Mouse (Mus musculus) ES-E14 (cell line): ENCODE results near the gene Igsf8. TPM values are rescaled to one million over a fixed set of nuclear protein-coding genes. Genes with fewer than 3 reads are reported as not detected.
A peak's percentile ranks its signal among the peaks of the same experiment; 100 is the strongest.

Experiments
- DNase-seq: peaks from one replicate; pipeline ENCODE4 v3.0.0-alpha.2; 2013; ENCODE audit warnings: low read depth, low spot score
- H3K27ac ChIP-seq: 2 replicates; pipeline ENCODE4 v1.5.1; 2012; ENCODE audit warnings: low read depth, mild to moderate bottlenecking, low read length, moderate library complexity, mixed read lengths; ENCODE audit not compliant: poor library complexity, insufficient read depth, severe bottlenecking
- H3K36me3 ChIP-seq: 2 replicates; pipeline ENCODE4 v1.6.1; 2012; ENCODE audit warnings: mild to moderate bottlenecking, low read length, moderate library complexity, mixed read lengths; ENCODE audit not compliant: control insufficient read depth, poor library complexity, insufficient read depth, severe bottlenecking
- H3K4me1 ChIP-seq, 2 experiments: fragments of 150-350 bp in 1 of 2; sonication (generic) in 1 of 2; 2 replicates each; pipeline ENCODE4 v1.6.1; 2012; ENCODE audit warnings: low read length in 2 of 2, mild to moderate bottlenecking in 1 of 2, mixed read lengths in 1 of 2; ENCODE audit not compliant: control insufficient read depth in 2 of 2, insufficient read depth in 2 of 2, poor library complexity in 1 of 2
- H3K4me3 ChIP-seq, 2 experiments: fragments of 150-350 bp in 1 of 2; sonication (generic) in 1 of 2; 2 replicates each; pipeline ENCODE4 v1.5.1; 2012; ENCODE audit warnings: low read length in 2 of 2, low read depth in 1 of 2, mild to moderate bottlenecking in 1 of 2, mixed read lengths in 1 of 2; ENCODE audit not compliant: insufficient read depth in 1 of 2, poor library complexity in 1 of 2, severe bottlenecking in 1 of 2
- H3K9ac ChIP-seq: 2 replicates; pipeline ENCODE4 v1.6.1; 2012; ENCODE audit warnings: low read depth, mild to moderate bottlenecking, low read length, mixed read lengths; ENCODE audit not compliant: poor library complexity, insufficient read depth, severe bottlenecking
- H3K9me3 ChIP-seq: fragments of 150-350 bp; sonication (generic); 2 replicates; pipeline ENCODE4 v1.6.1; 2012; ENCODE audit warnings: low read depth, mild to moderate bottlenecking, low read length; ENCODE audit not compliant: control insufficient read depth, insufficient read depth
- CHD2 ChIP-seq: IDR thresholded peaks from 2 replicates; pipeline ENCODE4 v1.6.1; 2014; ENCODE audit warnings: mild to moderate bottlenecking, low read depth, low read length, inconsistent platforms
- HCFC1 ChIP-seq: IDR thresholded peaks from 2 replicates; pipeline ENCODE4 v1.6.1; 2012; ENCODE audit warnings: low read length, inconsistent platforms, borderline replicate concordance; ENCODE audit not compliant: insufficient read depth
- MAFK ChIP-seq: IDR thresholded peaks from 2 replicates; pipeline ENCODE4 v1.6.1; 2014; ENCODE audit warnings: mild to moderate bottlenecking, low read depth, low read length, inconsistent platforms; ENCODE audit not compliant: insufficient read depth
- ZC3H11A ChIP-seq: IDR thresholded peaks from 2 replicates; pipeline ENCODE4 v1.6.1; 2012; ENCODE audit warnings: low read depth, mild to moderate bottlenecking, inconsistent platforms, low read length, borderline replicate concordance
- ZNF384 ChIP-seq: IDR thresholded peaks from 2 replicates; pipeline ENCODE4 v1.6.1; 2012; ENCODE audit warnings: low read depth, low read length, inconsistent platforms
- in situ Hi-C, 2 experiments: fragments of 600-800 bp; cut with MboI; formaldehyde crosslinking; loops; one replicate each; pipeline ENCODE4 v1.15.1; 2025; ENCODE audit warnings: low sequenced_read_pairs in 2 of 2, inconsistent platforms in 1 of 2; ENCODE audit not compliant: unreplicated experiment in 2 of 2
- total RNA-seq: library from RNA; depleted of rRNA; stranded (reverse); fragments of 300-350 nt; gene quantifications from 2 replicates; pipeline ENCODE4 v1.2.3, GENCODE M21; 2012

Gene Igsf8
- total RNA-seq, 1 experiment: 43.5 TPM

DNA sequence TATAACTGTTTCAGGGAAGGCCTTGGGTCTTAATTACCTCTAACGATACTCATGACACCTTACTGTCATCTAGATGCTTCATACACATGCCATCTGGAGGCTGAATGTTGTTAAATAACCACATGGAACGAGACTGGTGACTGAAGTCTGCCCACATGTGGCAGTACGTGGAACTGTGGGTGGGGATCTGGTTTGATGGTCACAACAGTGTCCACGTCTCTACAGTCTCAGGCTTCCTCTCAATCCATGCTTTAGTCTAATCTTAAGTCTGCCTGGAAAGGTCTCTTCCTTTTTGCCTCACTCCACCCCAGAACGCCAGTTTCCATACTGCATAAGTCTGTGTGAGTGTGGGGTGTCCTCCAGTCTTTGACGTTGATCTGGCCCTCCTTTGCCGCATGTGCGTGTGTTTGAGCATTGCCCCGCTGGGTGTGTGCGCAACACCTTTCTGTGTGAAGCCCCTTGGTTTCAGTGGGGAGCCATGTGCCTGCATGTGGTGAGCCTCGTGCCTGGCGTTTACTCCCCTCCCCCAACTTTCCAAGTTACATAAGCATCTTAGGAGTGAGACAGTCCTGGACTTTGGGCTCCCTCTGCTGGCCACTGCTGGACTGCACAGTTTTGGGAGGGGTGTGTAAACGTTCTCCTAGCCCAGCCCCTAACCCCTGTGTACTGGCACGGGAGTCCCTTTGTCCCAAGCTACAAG is 48.4 kb downstream of the Igsf8 start:
- in situ Hi-C loops: loop anchor here in 1 of 2 experiments (10.0 kb wide), 1 partner anchor 165 kb away; the partner anchor contains the start of gene Dcaf8

DNA sequence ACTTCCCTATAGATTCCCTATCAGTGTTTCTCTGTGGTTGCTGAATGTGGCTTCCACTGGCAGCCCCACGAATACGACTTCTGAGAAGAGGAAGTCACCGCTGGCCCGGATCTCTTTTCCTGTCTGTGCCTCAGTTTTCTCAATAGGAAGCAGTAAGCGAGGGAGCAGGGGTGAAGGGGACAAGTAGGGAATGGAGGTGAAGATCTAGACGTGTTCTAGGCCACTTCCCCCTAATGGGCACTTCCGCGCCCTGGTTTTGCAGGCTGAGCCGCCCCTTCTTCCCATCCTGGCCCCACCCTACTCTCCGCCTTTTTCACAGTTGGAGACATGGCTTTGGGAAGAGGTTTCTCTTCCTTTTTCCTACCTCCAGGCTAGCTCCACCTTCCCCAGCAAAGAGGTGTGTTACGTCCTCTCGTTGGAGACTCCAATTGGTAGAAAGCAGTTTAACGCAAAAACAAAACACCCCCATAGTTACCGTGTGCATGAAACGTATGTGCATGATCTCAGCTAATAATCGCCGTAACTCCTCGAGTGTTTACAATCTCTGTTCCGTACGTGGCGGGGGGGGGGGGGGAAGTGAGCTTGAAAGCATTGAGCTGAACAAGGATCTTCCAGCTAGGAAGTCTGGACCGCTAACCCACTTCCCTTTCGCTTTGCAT is 49.9 kb downstream of the Igsf8 start:
- peak; percentile 85 for DNase-seq
- Histone ChIP-seq H3K4me3 (peak overlapping the region; percentile 67 to 72), H3K9ac (peak overlapping the region; percentile 52; the same call in 1 of the 2 replicates), H3K27ac (no peak overlapping the region), H3K36me3 (peaks cover 3% of the 10 kb centered on the region; the same call in 1 of the 2 replicates), H3K4me1 (peaks cover 0 to 16% of the 10 kb centered on the region in 2 experiments; a peak in 2 of 4 replicates), H3K9me3 (no peaks in the 10 kb centered on the region)
- in situ Hi-C loops: loop anchor here in 1 of 2 experiments (10.0 kb wide), 1 partner anchor 167 kb away; the partner anchor contains the start of gene Dcaf8
- TF ChIP-seq ZC3H11A (no peak), ZNF384 (no peak), CHD2 (no peak), MAFK (no peak), HCFC1 (no peak)

More for the DNA sequence above, 48.4 kb downstream of the Igsf8 start:
- no peaks in the 10 kb centered on the region for H3K36me3 ChIP-seq
- no peaks in the 10 kb centered on the region for H3K9me3 ChIP-seq
- no peak overlapping the region; the same call in 1 of the 2 replicates for H3K27ac ChIP-seq
- TF ChIP-seq HCFC1: no peak; the same call in 1 of the 2 replicates
- peak; percentile 49; the same call in 1 of the 2 replicates for TF ChIP-seq ZC3H11A
- peak overlapping the region; percentile 50; the same call in 1 of the 2 replicates for H3K9ac ChIP-seq
- peaks cover 0 to 14% of the 10 kb centered on the region in 2 experiments; a peak in 2 of 4 replicates for H3K4me1 ChIP-seq
- peak; percentile 96 for DNase-seq
- no peak overlapping the region for H3K4me3 ChIP-seq

- peak; percentile 86 for DNase-seq
- H3K4me1 ChIP-seq: peaks cover 0 to 16% of the 10 kb centered on the region in 2 experiments; a peak in 2 of 4 replicates
- peak overlapping the region; percentile 72 to 84 for H3K4me3 ChIP-seq
- H3K36me3 ChIP-seq: peaks cover 4% of the 10 kb centered on the region; the same call in 1 of the 2 replicates
- no peak overlapping the region for H3K27ac ChIP-seq
- no peaks in the 10 kb centered on the region for H3K9me3 ChIP-seq
- in situ Hi-C loops: loop anchor here in 1 of 2 experiments (10.0 kb wide), 1 partner anchor 167 kb away; the partner anchor contains the start of gene Dcaf8
- TF ChIP-seq ZC3H11A (no peak), ZNF384 (no peak), CHD2 (no peak), MAFK (no peak), HCFC1 (no peak)
- peak overlapping the region; percentile 77 for H3K9ac ChIP-seq
Observed at GRCm38 (mm10) chr1:172311921-172312767, 50.7 kb downstream of the Igsf8 start.
